Mouse (Mus musculus): ENCODE data around the gene 2900026A02Rik. TPM values are rescaled to one million over a fixed set of nuclear protein-coding genes. Genes with fewer than 3 reads are reported as not detected.

The 2900026A02Rik gene
- polyA plus RNA-seq, 1 experiment from 2014 or later: 2.7 TPM

DNA sequence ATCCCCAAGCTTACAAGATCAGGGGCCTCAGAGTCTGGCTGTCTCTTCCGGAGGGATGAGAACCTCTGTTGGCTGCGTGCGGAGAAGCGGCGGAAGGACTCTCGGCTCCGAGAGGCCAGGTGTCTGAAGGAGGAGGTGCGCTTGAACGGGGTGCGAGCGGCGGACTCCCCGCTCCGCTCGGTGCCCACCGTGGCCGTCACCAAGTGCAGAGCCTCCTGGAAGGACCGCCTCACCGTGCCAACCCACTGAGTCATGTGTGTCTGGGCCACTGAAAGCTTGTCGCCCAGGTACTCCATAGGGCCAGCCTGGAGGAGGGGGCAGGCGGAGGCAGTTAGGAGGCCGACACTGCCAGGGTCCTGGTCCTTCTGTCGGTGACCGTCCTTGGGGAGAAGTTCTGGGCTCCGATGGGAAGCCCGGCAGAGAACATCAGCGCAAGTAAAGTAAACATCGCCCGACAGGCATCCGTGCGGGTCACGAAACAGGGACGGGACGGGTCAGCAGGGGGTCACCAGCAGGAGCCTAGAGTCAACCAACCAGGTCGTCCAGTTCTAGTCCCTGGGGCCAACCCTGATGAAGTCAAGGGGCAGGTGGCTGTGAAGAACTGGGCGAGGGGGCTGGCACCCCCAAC lies 83.2 kb downstream of the 2900026A02Rik start:
- no peaks in the 10 kb centered on the region for H3K9me3 ChIP-seq (ENCODE audit: low read length)
- peak; percentile 50 for ATAC-seq
- H3K4me1 ChIP-seq (ENCODE audit: insufficient read depth): peaks cover 24% of the 10 kb centered on the region
- peak overlapping the region; percentile 66 for H3K4me2 ChIP-seq (ENCODE audit: low read depth, low read length)
- DNase-seq: no peak
- H3K27ac ChIP-seq (ENCODE audit: low read depth): peak overlapping the region; percentile 93
- 0 out of 2 replicates have a peak, but pooled peaks cover 4% of the 10 kb centered on the region for H3K27me3 ChIP-seq (ENCODE audit: insufficient read depth, low read length)
- no peaks in the 10 kb centered on the region for H3K36me3 ChIP-seq (replicated peaks; ENCODE audit: insufficient read depth, low read length)
- H3K4me3 ChIP-seq (ENCODE audit: low read depth, low read length): peak overlapping the region; percentile 58
- 13% methylated on average over 36 of the region's 36 CpGs for WGBS (ENCODE audit: insufficient replicate concordance)
- peak overlapping the region; percentile 80 for H3K9ac ChIP-seq (replicated peaks)
- TF ChIP-seq CTCF (IDR thresholded peaks at IDR 0.05; ENCODE audit: low read depth): no peak
- no peak for TF ChIP-seq EP300 (IDR thresholded peaks at IDR 0.05; ENCODE audit: low read depth)

DNA sequence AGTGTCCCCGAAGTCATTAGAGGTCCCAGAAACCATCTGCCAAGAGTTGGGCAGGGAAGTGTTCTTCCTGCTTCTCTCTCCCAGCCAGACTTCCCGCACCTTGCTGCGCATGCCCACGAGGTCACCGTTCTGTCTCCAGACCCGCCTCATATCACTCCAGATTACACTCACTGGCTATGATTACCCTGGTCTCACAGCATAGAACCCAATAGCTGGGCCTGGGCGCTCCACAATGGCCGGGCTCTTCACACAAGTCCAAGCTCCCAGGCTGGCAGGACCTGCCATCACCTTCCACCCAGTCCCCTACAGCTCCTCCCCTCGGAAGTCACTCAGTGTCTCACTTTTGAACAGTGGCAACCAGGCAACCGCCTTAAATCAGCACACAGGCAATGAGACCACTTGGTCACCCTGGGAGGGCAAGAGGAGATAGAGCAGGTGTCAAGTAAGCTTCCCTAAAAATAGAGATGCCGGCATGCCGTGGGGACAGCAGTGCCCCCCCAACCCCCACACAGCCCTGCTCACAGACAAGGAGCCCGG lies 84.0 kb downstream of the 2900026A02Rik start:
- Histone ChIP-seq H3K36me3 (replicated peaks; ENCODE audit: insufficient read depth, low read length) (no peaks in the 10 kb centered on the region), H3K4me3 (ENCODE audit: low read depth, low read length) (peak overlapping the region; percentile 58), H3K27ac (ENCODE audit: low read depth) (peak overlapping the region; percentile 93), H3K9ac (replicated peaks) (peak overlapping the region; percentile 80), H3K9me3 (ENCODE audit: low read length) (no peaks in the 10 kb centered on the region), H3K4me2 (ENCODE audit: low read depth, low read length) (peak overlapping the region; percentile 66), H3K27me3 (ENCODE audit: insufficient read depth, low read length) (0 out of 2 replicates have a peak, but pooled peaks cover 4% of the 10 kb centered on the region), H3K4me1 (ENCODE audit: insufficient read depth) (peaks cover 25% of the 10 kb centered on the region)
- ATAC-seq (peak; percentile 12; the same call in 1 of the 2 replicates), DNase-seq (peak; percentile 51)
- TF ChIP-seq CTCF (IDR thresholded peaks at IDR 0.05; ENCODE audit: low read depth) (no peak), EP300 (IDR thresholded peaks at IDR 0.05; ENCODE audit: low read depth) (no peak)
- WGBS (ENCODE audit: insufficient replicate concordance): 47% methylated on average over 13 of the region's 13 CpGs

DNA sequence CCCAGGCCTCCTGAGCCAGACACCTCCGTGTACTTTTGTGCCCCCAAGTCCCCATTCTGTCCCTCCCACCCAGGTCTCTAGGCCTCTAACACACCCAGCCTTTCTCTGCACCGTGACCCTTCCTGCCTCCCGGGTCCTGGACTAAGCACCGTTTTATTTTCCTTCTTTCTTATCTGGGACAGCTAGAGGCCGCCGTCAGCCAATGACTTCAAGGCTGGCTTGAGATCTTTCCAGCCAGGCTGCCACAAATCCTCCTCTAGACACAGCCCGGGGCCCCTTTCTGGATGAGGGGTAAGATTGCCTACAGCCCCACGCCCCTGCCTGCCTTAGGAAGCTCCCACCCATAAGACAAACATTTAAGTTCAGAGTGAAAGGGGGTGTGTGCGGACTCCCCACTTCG lies 85.5 kb downstream of the 2900026A02Rik start:
- Histone ChIP-seq H3K9me3 (ENCODE audit: low read length) (no peaks in the 10 kb centered on the region), H3K4me2 (ENCODE audit: low read depth, low read length) (peak overlapping the region; percentile 66), H3K27me3 (ENCODE audit: insufficient read depth, low read length) (0 out of 2 replicates have a peak, but pooled peaks cover 4% of the 10 kb centered on the region), H3K27ac (ENCODE audit: low read depth) (no peak overlapping the region), H3K36me3 (replicated peaks; ENCODE audit: insufficient read depth, low read length) (no peaks in the 10 kb centered on the region), H3K4me1 (ENCODE audit: insufficient read depth) (peaks cover 25% of the 10 kb centered on the region), H3K9ac (replicated peaks) (peak overlapping the region; percentile 42), H3K4me3 (ENCODE audit: low read depth, low read length) (peak overlapping the region; percentile 58)
- ATAC-seq (no peak), DNase-seq (no peak)
- TF ChIP-seq EP300 (IDR thresholded peaks at IDR 0.05; ENCODE audit: low read depth) (no peak), CTCF (IDR thresholded peaks at IDR 0.05; ENCODE audit: low read depth) (no peak)
- WGBS (ENCODE audit: insufficient replicate concordance): 24% methylated on average over 10 of the region's 10 CpGs

DNA sequence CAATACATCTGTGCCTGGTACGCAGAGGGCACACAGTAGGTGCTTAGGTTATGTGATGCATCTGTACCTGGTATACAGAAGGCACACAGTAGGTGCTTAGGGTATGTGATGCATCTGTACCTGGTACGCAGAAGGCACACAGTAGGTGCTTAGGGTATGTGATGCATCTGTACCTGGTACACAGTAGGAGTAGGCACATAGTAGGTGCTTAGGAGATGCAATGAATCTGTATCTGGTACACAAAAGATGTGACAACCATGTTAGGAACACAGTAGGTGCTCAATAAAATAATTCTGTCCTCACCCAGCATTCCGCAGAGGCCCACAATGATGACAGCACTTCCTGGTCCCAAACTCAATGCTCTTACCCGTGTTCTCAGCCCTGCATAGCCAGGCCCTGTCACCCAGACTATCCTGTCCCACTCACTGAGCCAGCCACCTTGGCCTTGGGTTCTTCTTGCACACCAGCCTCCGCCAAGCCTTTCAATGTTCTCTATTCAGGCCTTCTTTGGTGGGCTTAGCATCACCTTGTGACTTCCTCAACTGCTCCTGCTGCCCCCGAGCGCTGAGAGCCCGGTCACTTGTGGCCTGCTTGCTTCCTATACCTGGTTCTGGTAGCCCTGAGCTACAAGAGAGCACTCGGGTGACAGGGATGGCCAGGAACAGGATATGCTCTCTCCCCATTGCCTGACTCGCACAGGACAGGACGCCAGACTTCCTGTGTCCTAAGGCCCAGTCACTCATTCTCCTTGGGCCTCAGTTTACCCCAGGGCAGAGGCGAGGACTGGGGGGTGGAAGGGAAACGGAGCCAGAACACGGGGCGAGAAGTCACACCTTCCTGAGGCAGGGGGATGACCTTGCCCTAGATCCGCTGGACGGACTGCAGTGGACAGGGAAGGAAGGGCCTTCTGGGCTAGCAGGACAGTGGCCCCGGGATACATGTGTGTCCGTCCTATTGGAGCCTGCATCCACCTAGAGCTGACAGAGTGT lies 87.0 kb downstream of the 2900026A02Rik start:
- Histone ChIP-seq H3K9me3 (ENCODE audit: low read length) (no peaks in the 10 kb centered on the region), H3K4me2 (ENCODE audit: low read depth, low read length) (no peak overlapping the region), H3K4me1 (ENCODE audit: insufficient read depth) (peaks cover 25% of the 10 kb centered on the region), H3K36me3 (replicated peaks; ENCODE audit: insufficient read depth, low read length) (no peaks in the 10 kb centered on the region), H3K4me3 (ENCODE audit: low read depth, low read length) (no peak overlapping the region), H3K27me3 (ENCODE audit: insufficient read depth, low read length) (0 out of 2 replicates have a peak, but pooled peaks cover 4% of the 10 kb centered on the region), H3K27ac (ENCODE audit: low read depth) (peak overlapping the region; percentile 87), H3K9ac (replicated peaks) (no peak overlapping the region)
- ATAC-seq: no peak
- TF ChIP-seq CTCF (IDR thresholded peaks at IDR 0.05; ENCODE audit: low read depth) (no peak), EP300 (IDR thresholded peaks at IDR 0.05; ENCODE audit: low read depth) (no peak)
- WGBS (ENCODE audit: insufficient replicate concordance): 78% methylated on average over 19 of the region's 19 CpGs
- no peak for DNase-seq

DNA sequence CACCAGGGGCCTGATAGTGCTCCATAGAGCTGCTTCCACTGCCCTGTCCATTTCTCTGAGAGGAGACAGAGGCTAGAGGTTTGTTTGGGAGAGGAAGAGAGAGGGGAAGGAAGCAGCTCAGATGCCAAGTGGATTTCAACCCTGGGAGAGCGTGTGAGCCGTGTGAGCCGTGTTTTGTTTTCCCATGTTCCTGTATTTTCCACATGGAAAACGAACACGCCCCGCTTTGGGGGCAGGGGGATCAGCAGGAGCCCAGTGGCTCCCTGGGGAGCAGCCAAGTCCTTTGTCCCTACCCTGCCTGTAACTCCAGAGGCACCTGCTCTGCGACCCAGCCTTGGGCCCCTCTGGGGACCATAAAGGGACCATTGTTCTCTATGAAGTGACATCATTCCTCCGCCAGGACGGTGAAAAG lies 88.0 kb downstream of the 2900026A02Rik start:
- DNase-seq: no peak
- H3K4me2 ChIP-seq (ENCODE audit: low read depth, low read length): no peak overlapping the region

More for the DNA sequence above, 88.0 kb downstream of the 2900026A02Rik start:
- ATAC-seq: peak; percentile 11; the same call in 1 of the 2 replicates
- WGBS (ENCODE audit: insufficient replicate concordance): 49% methylated on average over 9 of the region's 9 CpGs
- Histone ChIP-seq H3K4me1 (ENCODE audit: insufficient read depth) (peaks cover 25% of the 10 kb centered on the region), H3K27me3 (ENCODE audit: insufficient read depth, low read length) (0 out of 2 replicates have a peak, but pooled peaks cover 4% of the 10 kb centered on the region), H3K4me3 (ENCODE audit: low read depth, low read length) (no peak overlapping the region), H3K9ac (replicated peaks) (no peak overlapping the region), H3K27ac (ENCODE audit: low read depth) (peak overlapping the region; percentile 87), H3K36me3 (replicated peaks; ENCODE audit: insufficient read depth, low read length) (no peaks in the 10 kb centered on the region), H3K9me3 (ENCODE audit: low read length) (no peaks in the 10 kb centered on the region)
- TF ChIP-seq EP300 (IDR thresholded peaks at IDR 0.05; ENCODE audit: low read depth): no peak
- TF ChIP-seq CTCF (IDR thresholded peaks at IDR 0.05; ENCODE audit: low read depth): no peak
